Mouse (Mus musculus): Measurements from ENCODE around the gene Upk2. TPM values are rescaled to one million over a fixed set of nuclear protein-coding genes. Genes with fewer than 3 reads are reported as not detected.
A peak's percentile ranks its signal among the peaks of the same experiment; 100 is the strongest.

Gene Upk2
- polyA plus RNA-seq, 2 experiments: 0.40 to 0.91 TPM

GRCm38 (mm10) chr9:44479628-44480428 is 25.1 kb upstream of the Upk2 start:
- peak overlapping the region; percentile 97 for H3K4me2 ChIP-seq (replicated peaks; ENCODE audit: low read depth, low read length, severe bottlenecking)
- H3K4me1 ChIP-seq (ENCODE audit: control insufficient read depth, insufficient read depth, low read length): peaks cover 24% of the 10 kb centered on the region
- DNase-seq (ENCODE audit: low spot score) (peak; percentile 95), ATAC-seq (ENCODE audit: low FRiP score, low read depth) (peak; percentile 54)
- H3K27ac ChIP-seq (replicated peaks; ENCODE audit: low read depth, low read length): peak overlapping the region; percentile 94
- H3K9me3 ChIP-seq (ENCODE audit: control insufficient read depth, low read length): no peaks in the 10 kb centered on the region
- 1% methylated on average over 24 of the region's 26 CpGs for WGBS
- no peaks in the 10 kb centered on the region for H3K27me3 ChIP-seq (ENCODE audit: control insufficient read depth, insufficient read depth, low read length)
- peak overlapping the region; percentile 78 for H3K4me3 ChIP-seq (replicated peaks; ENCODE audit: low read length)
- TF ChIP-seq POLR2A (IDR thresholded peaks at IDR 0.05; ENCODE audit: borderline replicate concordance, extremely low read depth, insufficient read depth, insufficient read length): no peak
- peak overlapping the region; percentile 70 for H3K9ac ChIP-seq (ENCODE audit: low read depth, low read length, severe bottlenecking)
- H3K36me3 ChIP-seq (ENCODE audit: control insufficient read depth, insufficient read depth, low read length): no peaks in the 10 kb centered on the region

- no peaks in the 10 kb centered on the region for H3K9me3 ChIP-seq (ENCODE audit: control insufficient read depth, low read length)
- peak; percentile 76 for ATAC-seq (ENCODE audit: low FRiP score, low read depth)
- H3K4me1 ChIP-seq (ENCODE audit: control insufficient read depth, insufficient read depth, low read length): peaks cover 18% of the 10 kb centered on the region
- H3K9ac ChIP-seq (ENCODE audit: low read depth, low read length, severe bottlenecking): peak overlapping the region; percentile 70
- WGBS: 1% methylated on average over 29 of the region's 29 CpGs
- peak; percentile 96 for DNase-seq (ENCODE audit: low spot score)
- H3K27me3 ChIP-seq (ENCODE audit: control insufficient read depth, insufficient read depth, low read length): no peaks in the 10 kb centered on the region
- H3K4me2 ChIP-seq (replicated peaks; ENCODE audit: low read depth, low read length, severe bottlenecking): peak overlapping the region; percentile 97
- TF ChIP-seq POLR2A (IDR thresholded peaks at IDR 0.05; ENCODE audit: borderline replicate concordance, extremely low read depth, insufficient read depth, insufficient read length): no peak
- H3K36me3 ChIP-seq (ENCODE audit: control insufficient read depth, insufficient read depth, low read length): no peaks in the 10 kb centered on the region
- peak overlapping the region; percentile 78 for H3K4me3 ChIP-seq (replicated peaks; ENCODE audit: low read length)
- H3K27ac ChIP-seq (replicated peaks; ENCODE audit: low read depth, low read length): peak overlapping the region; percentile 94
Measured at GRCm38 (mm10) chr9:44478959-44479605, 24.3 kb upstream of the Upk2 start.

- H3K4me1 ChIP-seq (ENCODE audit: control insufficient read depth, insufficient read depth, low read length): peaks cover 18% of the 10 kb centered on the region
- peak overlapping the region; percentile 94 for H3K27ac ChIP-seq (replicated peaks; ENCODE audit: low read depth, low read length)
- H3K4me3 ChIP-seq (replicated peaks; ENCODE audit: low read length): peak overlapping the region; percentile 78
- H3K36me3 ChIP-seq (ENCODE audit: control insufficient read depth, insufficient read depth, low read length): no peaks in the 10 kb centered on the region
- no peaks in the 10 kb centered on the region for H3K9me3 ChIP-seq (ENCODE audit: control insufficient read depth, low read length)
- H3K9ac ChIP-seq (ENCODE audit: low read depth, low read length, severe bottlenecking): peak overlapping the region; percentile 70
- ATAC-seq (ENCODE audit: low FRiP score, low read depth) (peak; percentile 67), DNase-seq (ENCODE audit: low spot score) (peak; percentile 92)
- under 1% methylated on average over 22 of the region's 27 CpGs for WGBS
- H3K4me2 ChIP-seq (replicated peaks; ENCODE audit: low read depth, low read length, severe bottlenecking): peak overlapping the region; percentile 97
- no peak for TF ChIP-seq POLR2A (IDR thresholded peaks at IDR 0.05; ENCODE audit: borderline replicate concordance, extremely low read depth, insufficient read depth, insufficient read length)
- no peaks in the 10 kb centered on the region for H3K27me3 ChIP-seq (ENCODE audit: control insufficient read depth, insufficient read depth, low read length)
Measured at GRCm38 (mm10) chr9:44478229-44478921, 23.6 kb upstream of the Upk2 start.

DNA sequence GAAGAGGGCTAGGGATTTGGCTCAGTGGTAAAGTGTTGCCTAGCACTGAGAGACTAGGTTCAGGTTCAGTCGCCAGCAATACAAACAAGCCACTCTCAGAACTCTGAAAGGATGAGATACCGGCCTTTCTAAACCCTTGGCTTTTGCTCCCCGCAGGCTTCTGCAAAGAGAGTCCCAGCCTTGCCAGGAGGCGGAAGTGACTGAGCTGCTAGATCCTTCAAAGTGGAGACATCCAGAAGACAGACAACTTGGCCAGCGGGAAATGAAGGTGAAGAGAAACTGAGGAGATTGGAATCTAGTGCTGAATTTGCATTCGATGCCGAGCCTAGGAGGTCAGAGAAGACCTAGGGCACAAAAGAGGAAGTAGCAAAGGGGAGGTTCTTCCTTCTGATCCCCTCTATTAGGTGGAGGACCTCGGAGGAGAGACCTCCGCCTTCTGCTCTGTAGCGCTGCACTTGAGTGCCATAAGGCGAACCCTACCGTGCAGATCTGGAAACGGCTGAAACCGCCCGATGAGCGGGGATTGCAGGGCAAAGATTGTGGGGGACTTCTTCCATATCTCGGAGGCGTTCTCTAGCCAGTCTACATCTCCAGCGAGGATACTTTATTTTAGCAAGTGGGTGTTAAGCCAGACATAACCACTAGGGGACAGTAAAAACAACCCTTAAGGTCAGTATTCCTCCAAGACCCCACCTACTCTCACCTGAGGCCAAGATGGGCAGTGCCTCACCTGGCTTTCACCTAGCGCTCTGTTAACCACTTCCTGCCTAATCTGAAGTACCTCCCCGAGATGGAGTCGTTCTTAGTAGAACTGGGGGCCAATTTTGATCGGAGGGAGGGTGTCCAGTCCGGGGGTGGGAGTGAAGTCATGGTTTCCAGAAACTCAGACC is 22.8 kb upstream of the Upk2 start:
- Histone ChIP-seq H3K27ac (replicated peaks; ENCODE audit: low read depth, low read length) (peak overlapping the region; percentile 94), H3K36me3 (ENCODE audit: control insufficient read depth, insufficient read depth, low read length) (no peaks in the 10 kb centered on the region), H3K9ac (ENCODE audit: low read depth, low read length, severe bottlenecking) (peak overlapping the region; percentile 34; the same call in 1 of the 2 replicates), H3K9me3 (ENCODE audit: control insufficient read depth, low read length) (no peaks in the 10 kb centered on the region), H3K4me1 (ENCODE audit: control insufficient read depth, insufficient read depth, low read length) (peaks cover 18% of the 10 kb centered on the region), H3K4me2 (replicated peaks; ENCODE audit: low read depth, low read length, severe bottlenecking) (peak overlapping the region; percentile 97), H3K4me3 (replicated peaks; ENCODE audit: low read length) (peak overlapping the region; percentile 78), H3K27me3 (ENCODE audit: control insufficient read depth, insufficient read depth, low read length) (no peaks in the 10 kb centered on the region)
- no peak for ATAC-seq (ENCODE audit: low FRiP score, low read depth)
- DNase-seq (ENCODE audit: low spot score): peak; percentile 88
- TF ChIP-seq POLR2A (IDR thresholded peaks at IDR 0.05; ENCODE audit: borderline replicate concordance, extremely low read depth, insufficient read depth, insufficient read length): no peak
- WGBS: 5% methylated on average over 24 of the region's 24 CpGs
